Mouse (Mus musculus): Measurements from ENCODE around the gene Nudt17.
"Not testable (repeated sequence)": the region's sequence is repeated elsewhere in the genome, so short reads cannot be mapped to it uniquely, and the experiment has no call there.

Gene Nudt17

GRCm38 (mm10) chr3:96671519-96671918 lies 36.8 kb downstream of the Nudt17 start:
- no peak for DNase-seq (ENCODE audit: low read depth, low spot score)

- peak; percentile 89 for DNase-seq (ENCODE audit: low read depth, low spot score)
These were observed 38.5 kb downstream of the Nudt17 start, which contains the start of gene Ankrd35 for GRCm38 (mm10) chr3:96669727-96670468. Gene Ankrd35 (plus strand): TSS chr3:96670131.

GRCm38 (mm10) chr3:96668424-96669067 lies 39.8 kb downstream of the Nudt17 start:
- DNase-seq (ENCODE audit: low read depth, low spot score), result no peak

DNA sequence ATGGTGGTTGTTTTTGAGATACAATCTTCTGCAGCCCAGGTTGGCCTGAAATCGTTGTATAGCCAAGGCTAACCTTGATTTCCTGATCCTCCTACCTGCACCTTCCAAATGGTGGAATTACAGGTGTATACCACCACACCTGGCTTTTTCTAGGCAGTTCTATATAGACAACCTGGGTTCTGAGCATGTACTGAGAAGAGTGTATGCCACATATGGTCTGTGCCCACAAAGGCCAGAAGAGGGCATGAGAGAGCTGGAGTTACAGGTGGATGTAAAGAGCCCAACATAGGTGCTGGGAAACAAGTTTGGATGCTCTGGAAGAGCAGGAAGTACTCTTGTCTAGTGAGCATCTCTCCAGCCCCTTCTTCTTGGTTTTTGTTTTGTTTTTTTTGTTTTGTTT lies 41.0 kb downstream of the Nudt17 start:
- DNase-seq (ENCODE audit: low read depth, low spot score), result no peak

DNA sequence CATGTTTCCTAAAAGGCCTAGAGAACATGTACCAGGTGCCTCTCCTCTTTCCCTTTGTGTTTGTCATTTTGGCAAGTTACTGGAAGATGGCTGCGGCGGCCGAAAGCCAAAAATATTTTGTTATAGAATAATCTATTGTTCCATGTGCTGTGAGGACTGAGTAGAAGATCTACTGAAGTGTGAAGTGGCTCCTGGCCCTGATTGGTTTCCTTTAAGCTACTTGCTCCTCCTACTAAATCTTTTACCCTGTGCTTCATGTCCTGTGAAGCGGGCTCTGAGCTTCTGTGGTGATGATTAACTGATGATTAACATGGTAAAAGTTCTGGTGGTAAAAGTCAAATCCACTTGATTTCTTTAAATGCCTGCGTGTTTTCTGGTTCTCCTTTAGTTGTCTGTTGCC lies 41.4 kb downstream of the Nudt17 start:
- DNase-seq (ENCODE audit: low read depth, low spot score), result no peak

- not testable (repeated sequence) for DNase-seq (ENCODE audit: low read depth, low spot score)
These were observed 42.5 kb downstream of the Nudt17 start for GRCm38 (mm10) chr3:96665732-96666363.

- peak; percentile 93 for DNase-seq (ENCODE audit: low read depth, low spot score)
These were observed 44.7 kb downstream of the Nudt17 start for GRCm38 (mm10) chr3:96663432-96664239.

- no peak for DNase-seq (ENCODE audit: low read depth, low spot score)
These were observed 45.5 kb downstream of the Nudt17 start for GRCm38 (mm10) chr3:96662731-96663316.

- DNase-seq (ENCODE audit: low read depth, low spot score), result no peak
These were observed 47.5 kb downstream of the Nudt17 start for GRCm38 (mm10) chr3:96660901-96661300.

All from WW6 (cell line).